Mouse (Mus musculus) ovary, adult 18-20 months (tissue): ENCODE results near the gene Ilf2.

Experiments
- DNase-seq: peaks from one replicate; pipeline ENCODE4 v3.0.0; 2022; ENCODE audit warnings: low spot score, mixed read lengths

Ilf2 gene

GRCm38 (mm10) chr3:90475831-90476611, at the start of gene Ilf2:
TSS of gene Ilf2 (plus strand) at chr3:90476126.
- peak; percentile 92 for DNase-seq

- no peak for DNase-seq
Observed at GRCm38 (mm10) chr3:90427574-90427973, 48.4 kb upstream of the Ilf2 start.

GRCm38 (mm10) chr3:90428186-90428585, 47.7 kb upstream of the Ilf2 start:
- DNase-seq = no peak

- no peak for DNase-seq
Observed at GRCm38 (mm10) chr3:90429576-90429975, 46.4 kb upstream of the Ilf2 start.

DNA sequence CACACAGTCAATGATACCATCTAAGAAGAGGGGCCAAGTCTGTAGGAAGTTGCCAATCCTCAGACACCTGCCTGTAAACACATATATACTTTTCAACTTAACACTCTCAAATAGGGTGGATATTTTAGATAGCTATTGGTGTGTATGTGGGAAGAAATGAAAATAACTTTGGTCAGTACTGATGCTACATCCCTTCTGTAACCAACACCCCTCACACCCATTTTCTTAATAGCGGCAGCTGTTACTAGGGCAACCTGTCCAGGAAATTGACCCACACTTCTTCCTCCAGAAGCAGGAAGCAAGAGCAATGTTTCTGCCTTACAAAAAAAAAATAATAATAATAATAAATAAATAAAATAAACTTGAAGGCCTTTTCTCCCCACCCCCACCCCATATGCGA, 43.6 kb upstream of the Ilf2 start:
- no peak for DNase-seq

- DNase-seq = peak; percentile 58
Observed at GRCm38 (mm10) chr3:90432811-90433219, 43.1 kb upstream of the Ilf2 start.

GRCm38 (mm10) chr3:90433381-90434020, 42.4 kb upstream of the Ilf2 start, which contains the start of gene Ints3:
TSS of gene Ints3 (minus strand) at chr3:90433622.
- peak; percentile 100 for DNase-seq

- DNase-seq = no peak
Observed at GRCm38 (mm10) chr3:90434073-90434730, 41.7 kb upstream of the Ilf2 start.

- DNase-seq = no peak
Observed at GRCm38 (mm10) chr3:90437131-90437530, 38.8 kb upstream of the Ilf2 start.

GRCm38 (mm10) chr3:90440756-90441155, 35.2 kb upstream of the Ilf2 start:
- DNase-seq = no peak

DNA sequence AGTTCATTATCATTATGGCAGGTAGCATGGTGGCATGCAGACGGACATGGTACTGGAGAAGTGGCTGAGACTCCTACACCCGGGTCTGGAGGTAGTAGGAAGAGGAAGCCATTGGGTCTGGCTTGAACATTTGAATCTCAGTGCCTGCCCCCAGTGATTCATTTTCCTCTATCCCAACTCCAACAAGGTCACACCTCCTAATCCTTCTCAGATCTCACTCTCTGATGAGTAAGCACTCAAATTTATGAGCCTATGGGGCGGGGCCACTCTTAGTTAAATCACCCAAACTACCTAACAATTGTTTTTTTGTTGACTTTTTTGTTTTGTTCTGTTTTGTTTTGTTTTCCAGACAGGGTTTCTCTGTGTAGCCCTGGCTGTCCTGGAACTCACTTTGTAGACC, 31.9 kb upstream of the Ilf2 start:
- DNase-seq = no peak

GRCm38 (mm10) chr3:90445417-90446200, 30.3 kb upstream of the Ilf2 start:
- no peak for DNase-seq

- peak; percentile 92 for DNase-seq
Observed at GRCm38 (mm10) chr3:90446389-90447122, 29.4 kb upstream of the Ilf2 start.

DNA sequence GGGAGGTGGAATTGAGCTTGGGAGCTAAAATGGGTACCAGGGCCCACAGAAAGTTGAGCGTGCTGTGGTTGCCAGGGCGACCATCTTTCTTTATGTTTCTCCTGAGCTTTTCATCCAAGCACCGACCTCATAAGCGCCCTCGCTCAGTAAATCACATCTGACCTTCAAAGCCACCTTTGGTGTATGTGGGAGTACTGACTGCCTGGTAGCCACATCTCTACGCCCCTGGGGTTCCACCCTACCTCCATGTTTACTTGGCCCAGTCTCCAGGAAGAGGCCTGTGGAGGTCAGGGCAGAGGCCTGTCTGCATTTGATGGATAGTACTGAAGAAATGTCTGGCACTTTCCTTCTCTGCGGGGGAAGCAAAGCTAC, 28.8 kb upstream of the Ilf2 start:
- DNase-seq = peak; percentile 62

GRCm38 (mm10) chr3:90448626-90449025, 27.3 kb upstream of the Ilf2 start:
- DNase-seq = no peak

DNA sequence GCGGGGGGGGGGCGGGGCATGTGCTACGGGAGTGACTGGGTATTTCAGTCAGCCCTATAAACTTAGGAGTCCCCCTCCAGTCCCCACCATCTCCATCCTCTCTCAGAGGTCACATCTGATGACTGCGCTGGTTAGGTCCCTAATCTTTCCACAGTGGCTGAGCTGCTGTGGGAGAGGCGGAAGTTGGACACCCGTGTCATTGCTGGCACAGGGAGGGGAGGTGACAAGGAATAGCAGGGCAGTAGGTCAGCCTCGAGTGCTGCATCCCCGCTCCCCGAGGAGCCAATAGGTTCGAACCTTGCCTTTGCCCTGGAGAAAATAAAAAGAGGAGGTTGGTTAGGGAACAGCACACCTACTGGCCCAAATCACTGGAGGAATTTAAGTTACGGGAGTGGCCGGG, 25.1 kb upstream of the Ilf2 start:
- DNase-seq = no peak

DNA sequence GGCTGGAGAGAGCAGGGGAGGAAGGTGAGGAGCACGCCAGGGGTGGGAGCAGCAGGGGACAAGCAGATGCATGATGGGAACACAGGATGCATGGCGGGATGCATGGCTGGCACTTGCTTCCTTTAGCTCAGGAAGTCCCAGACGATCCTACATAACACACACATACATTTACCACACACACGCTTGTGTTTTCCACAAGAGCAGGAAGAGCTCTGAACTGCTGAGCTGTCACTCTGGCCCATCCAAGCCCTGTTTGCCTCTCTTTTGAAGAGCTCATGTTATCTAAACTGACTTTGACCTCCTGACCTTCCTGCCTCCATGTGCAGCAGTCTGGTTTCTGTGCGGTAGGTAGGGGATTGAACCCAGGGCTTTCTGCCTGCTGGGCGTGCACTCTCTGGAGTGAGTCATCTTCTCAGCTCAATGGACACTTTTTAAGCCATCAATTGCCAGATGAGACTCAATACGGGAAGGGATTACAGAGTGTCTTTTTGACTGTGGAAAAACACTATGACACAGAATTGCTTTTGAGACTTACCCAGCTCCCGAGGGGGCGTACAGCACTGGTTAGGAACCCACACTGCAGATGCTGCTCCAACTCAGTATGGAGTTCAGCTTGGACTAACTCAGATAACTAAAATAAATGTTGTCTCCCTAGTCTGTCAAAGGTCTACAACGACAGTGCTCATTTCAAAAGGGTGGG, 24.4 kb upstream of the Ilf2 start:
- no peak for DNase-seq

DNA sequence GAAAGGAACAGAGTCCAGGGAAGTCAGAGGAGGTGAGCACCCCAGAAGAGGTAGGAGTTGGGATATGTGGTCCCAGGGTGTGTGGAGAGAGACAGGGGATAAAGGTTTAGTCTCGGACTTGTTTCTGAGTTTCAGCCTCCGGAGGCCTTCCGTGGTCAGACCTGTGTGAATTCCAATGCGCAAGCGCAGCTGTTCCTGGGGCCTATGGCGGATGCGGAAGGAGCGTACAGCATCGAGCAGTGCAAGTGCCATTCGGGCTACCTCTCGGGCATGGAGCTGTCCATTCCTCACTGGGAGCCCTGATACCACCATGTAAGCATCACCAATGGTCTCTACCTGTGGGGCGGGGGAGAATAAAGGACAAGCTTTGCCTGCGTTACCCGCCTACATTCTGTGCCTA, 21.0 kb upstream of the Ilf2 start:
- no peak for DNase-seq

GRCm38 (mm10) chr3:90459727-90460126, 16.2 kb upstream of the Ilf2 start:
- no peak for DNase-seq

DNA sequence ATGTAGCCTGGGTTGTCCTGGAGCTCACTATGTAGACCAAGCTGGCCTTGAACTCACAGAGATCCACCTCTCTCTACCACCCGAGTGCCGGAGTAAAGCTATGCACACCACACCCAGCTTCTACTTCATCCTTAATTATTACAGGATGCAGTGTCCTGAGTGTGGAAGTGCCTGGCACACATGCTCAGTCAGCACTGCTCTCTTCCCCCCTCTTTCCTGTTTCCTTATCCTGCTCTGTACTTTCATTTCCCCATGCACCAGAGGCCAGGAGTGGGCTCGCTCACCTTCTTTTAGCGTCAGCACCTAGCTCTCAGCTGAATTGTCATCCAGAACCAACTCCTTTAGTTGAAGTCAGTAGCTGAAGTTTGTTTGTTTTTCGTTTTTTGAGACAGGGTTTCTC, 15.6 kb upstream of the Ilf2 start:
- DNase-seq = no peak

- no peak for DNase-seq
Observed at GRCm38 (mm10) chr3:90461935-90462334, 14.0 kb upstream of the Ilf2 start.
